Mouse (Mus musculus) lung, adult 2 months (tissue): ENCODE measurements around the gene Dmxl2.

ENCODE experiments used
- CTCF ChIP-seq: fragments of 200-500 bp; IDR thresholded peaks from 2 replicates; pipeline ENCODE4 v1.5.1; 2011; ENCODE audit warnings: mild to moderate bottlenecking, low read length, control low read depth; ENCODE audit not compliant: insufficient read depth
- POLR2A ChIP-seq: fragments of 200-500 bp; IDR thresholded peaks from 2 replicates; pipeline ENCODE4 v1.6.1; 2011; ENCODE audit warnings: low read depth, mild to moderate bottlenecking, control low read depth, low read length, borderline replicate concordance; ENCODE audit errors: extremely low read depth

DNA sequence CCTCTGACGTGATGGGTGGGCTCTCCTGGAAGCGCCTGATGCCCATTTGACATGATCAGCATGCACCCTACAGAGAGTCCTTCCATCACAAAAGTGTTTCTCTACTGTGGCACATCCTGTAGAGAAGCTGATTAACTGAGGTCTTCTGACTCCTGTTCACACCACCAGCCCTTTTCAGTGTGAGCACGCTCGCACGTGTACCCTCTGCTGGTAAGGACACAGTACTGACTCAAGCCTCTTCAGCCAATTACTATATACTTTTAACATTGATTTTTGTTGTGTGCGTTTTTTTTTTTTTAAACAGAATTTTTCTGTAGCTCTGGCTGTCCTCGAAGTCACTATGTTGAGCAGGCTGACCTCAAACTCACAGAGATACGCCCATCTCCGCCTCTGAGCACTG, 185.1 kb downstream of the Dmxl2 start:
- TF ChIP-seq CTCF: no peak
- TF ChIP-seq POLR2A: no peak
